Mouse (Mus musculus): Measurements from ENCODE around the gene St3gal6. TPM values are rescaled to one million over a fixed set of nuclear protein-coding genes. Genes with fewer than 3 reads are reported as not detected.

The St3gal6 gene
- total and polyA plus RNA-seq, 3 experiments = 167 to 420 (median 240) TPM

DNA sequence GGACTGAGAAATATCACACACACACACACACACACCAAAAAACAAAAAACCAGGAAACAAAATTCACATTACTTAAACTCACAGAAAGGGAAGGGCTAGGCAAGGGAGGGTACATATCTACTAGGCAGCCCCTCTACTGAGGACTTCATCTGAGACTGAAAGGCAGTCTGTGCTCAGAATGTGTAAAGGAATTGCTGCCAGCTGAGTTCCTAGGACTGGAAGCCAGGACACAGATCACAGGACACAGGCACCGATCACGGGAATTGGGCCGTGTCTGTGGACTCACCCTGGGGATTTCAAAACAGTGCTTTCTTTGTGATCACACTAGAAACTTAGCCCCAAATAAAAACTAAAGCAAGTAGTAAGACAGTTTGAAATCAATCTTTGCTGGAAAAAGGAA is 11.2 kb downstream of the St3gal6 start:
- H3K4me2 ChIP-seq (ENCODE audit: insufficient read depth, low read depth, poor library complexity, severe bottlenecking) = peak overlapping the region; percentile 96
- H3K4me1 ChIP-seq (ENCODE audit: control insufficient read depth in 1 of 2, insufficient read depth in 2 of 2) = peaks cover 13 to 82% of the 10 kb centered on the region in 2 experiments
- H3K9ac ChIP-seq (ENCODE audit: insufficient read depth, low read depth) = peak overlapping the region; percentile 92
- H3K79me2 ChIP-seq (replicated peaks; ENCODE audit: control insufficient read depth, extremely low read depth, insufficient read depth, poor library complexity, severe bottlenecking) = peaks cover 86% of the 10 kb centered on the region
- H3K27ac ChIP-seq (ENCODE audit: insufficient read depth, low read depth) = peak overlapping the region; percentile 90
- no peak overlapping the region for H3K4me3 ChIP-seq (replicated peaks in 1 of 3; ENCODE audit: low read depth in 2 of 3, low read length in 2 of 3, poor library complexity in 1 of 3)
- H3K9me3 ChIP-seq (replicated peaks; ENCODE audit: low read length) = no peaks in the 10 kb centered on the region
- dilution Hi-C loops (cut with MboI; ENCODE audit: extremely low pct_ligation_motif_present, extremely low pct_unique_long_range_greater_than_20kb, low sequenced_read_pairs) (no loop called here), in situ Hi-C loops (cut with MboI; ENCODE audit: low pct_ligation_motif_present, low pct_unique_long_range_greater_than_20kb, low sequenced_read_pairs) (loop anchor here (5.0 to 10.0 kb wide), 2 partner anchors 56 to 192 kb away; no protein-coding TSS in a partner anchor)
- H3K36me3 ChIP-seq (replicated peaks in 1 of 2; ENCODE audit: control insufficient read depth in 1 of 2, insufficient read depth in 1 of 2, low read length in 1 of 2) = peaks cover 0 to 34% of the 10 kb centered on the region in 2 experiments
- no peak for DNase-seq (ENCODE audit: extremely low read depth)
- no peaks in the 10 kb centered on the region for H3K27me3 ChIP-seq (replicated peaks)
- 0 out of 2 replicates have a peak, but pooled peaks have one; percentile 7 for TF ChIP-seq JUND (conservative IDR thresholded peaks at IDR 0.05; ENCODE audit: low read depth, low read length)
- peak; percentile 47 for TF ChIP-seq EP300 (IDR thresholded peaks at IDR 0.05; ENCODE audit: low read length)
- TF ChIP-seq ELF1 (IDR thresholded peaks at IDR 0.05; ENCODE audit: low read depth, low read length) = 0 out of 2 replicates have a peak, but pooled peaks have one; percentile 8
- TF ChIP-seq CHD1 (IDR thresholded peaks at IDR 0.05; ENCODE audit: low read depth, low read length) = 0 out of 2 replicates have a peak, but pooled peaks have one; percentile 28
- TF ChIP-seq MAZ (IDR thresholded peaks at IDR 0.05; ENCODE audit: low read depth, low read length) = 0 out of 2 replicates have a peak, but pooled peaks have one; percentile 31
- TF ChIP-seq HCFC1 (IDR thresholded peaks at IDR 0.05; ENCODE audit: low read depth, low read length) = no peak; the same call in 1 of the 2 replicates
- TF ChIP-seq GABPA (IDR thresholded peaks at IDR 0.05; ENCODE audit: insufficient replicate concordance, low read depth, low read length) = no peak

DNA sequence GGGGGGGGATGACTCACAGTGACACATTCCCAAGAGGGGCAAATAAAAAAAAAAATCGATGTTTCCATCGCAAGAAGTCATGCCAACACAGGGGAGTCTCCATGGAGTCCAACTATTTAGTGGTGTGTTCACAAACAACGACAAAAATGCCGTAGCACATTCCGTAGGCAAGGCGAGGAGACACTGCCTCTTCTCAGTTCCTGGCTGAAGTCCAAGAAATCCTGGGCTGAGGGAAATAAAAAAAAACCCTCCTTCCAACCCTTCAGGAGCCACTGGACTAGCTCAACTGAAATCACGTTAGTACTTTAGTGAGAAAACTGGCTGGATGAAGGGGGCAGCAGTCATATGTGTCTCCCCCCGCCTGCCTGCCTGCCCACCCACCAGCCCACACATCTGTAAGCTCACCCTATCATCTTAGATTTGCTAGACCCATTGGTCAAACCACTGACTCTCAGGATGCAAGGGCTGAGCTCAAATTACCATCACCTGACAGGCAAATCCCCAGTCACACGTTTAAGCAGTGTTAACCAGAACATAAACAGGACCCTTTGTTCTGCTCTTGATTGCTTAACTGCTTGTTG is 11.8 kb downstream of the St3gal6 start:
- H3K9ac ChIP-seq (ENCODE audit: insufficient read depth, low read depth) = peak overlapping the region; percentile 92
- in situ Hi-C loops (cut with MboI; ENCODE audit: low pct_ligation_motif_present, low pct_unique_long_range_greater_than_20kb, low sequenced_read_pairs) = loop anchor here (5.0 to 10.0 kb wide), 2 partner anchors 55 to 193 kb away; no protein-coding TSS in a partner anchor
- no peaks in the 10 kb centered on the region for H3K27me3 ChIP-seq (replicated peaks)
- H3K4me1 ChIP-seq (ENCODE audit: control insufficient read depth in 1 of 2, insufficient read depth in 2 of 2) = peaks cover 13 to 82% of the 10 kb centered on the region in 2 experiments
- H3K4me2 ChIP-seq (ENCODE audit: insufficient read depth, low read depth, poor library complexity, severe bottlenecking) = peak overlapping the region; percentile 96
- H3K27ac ChIP-seq (ENCODE audit: insufficient read depth, low read depth) = peak overlapping the region; percentile 77
- DNase-seq (ENCODE audit: extremely low read depth) = peak; percentile 80
- no peaks in the 10 kb centered on the region for H3K9me3 ChIP-seq (replicated peaks; ENCODE audit: low read length)
- peaks cover under 1 to 36% of the 10 kb centered on the region in 2 experiments for H3K36me3 ChIP-seq (replicated peaks in 1 of 2; ENCODE audit: control insufficient read depth in 1 of 2, insufficient read depth in 1 of 2, low read length in 1 of 2)
- dilution Hi-C loops (cut with MboI; ENCODE audit: extremely low pct_ligation_motif_present, extremely low pct_unique_long_range_greater_than_20kb, low sequenced_read_pairs) = no loop called here
- H3K4me3 ChIP-seq (replicated peaks in 1 of 3; ENCODE audit: low read depth in 2 of 3, low read length in 2 of 3, poor library complexity in 1 of 3) = no peak overlapping the region
- H3K79me2 ChIP-seq (replicated peaks; ENCODE audit: control insufficient read depth, extremely low read depth, insufficient read depth, poor library complexity, severe bottlenecking) = peaks cover 87% of the 10 kb centered on the region
- no peak for TF ChIP-seq JUND (conservative IDR thresholded peaks at IDR 0.05; ENCODE audit: low read depth, low read length)
- no peak for TF ChIP-seq MAX (IDR thresholded peaks at IDR 0.05; ENCODE audit: low read length)
- no peak for TF ChIP-seq JUN (IDR thresholded peaks at IDR 0.05; ENCODE audit: insufficient read depth, low read depth, low read length)
- TF ChIP-seq IRF4 (IDR thresholded peaks at IDR 0.05; ENCODE audit: low read depth, low read length) = no peak
- 0 out of 2 replicates have a peak, but pooled peaks have one; percentile 6 for TF ChIP-seq ELF1 (IDR thresholded peaks at IDR 0.05; ENCODE audit: low read depth, low read length)
- TF ChIP-seq ZNF384 (IDR thresholded peaks at IDR 0.05; ENCODE audit: low read depth, low read length) = peak; percentile 66
- TF ChIP-seq MAFK (IDR thresholded peaks at IDR 0.05; ENCODE audit: insufficient replicate concordance, low read length) = no peak
- no peak for TF ChIP-seq SIN3A (IDR thresholded peaks at IDR 0.05; ENCODE audit: low read length)
- TF ChIP-seq BHLHE40 (IDR thresholded peaks at IDR 0.05; ENCODE audit: low read depth, low read length) = peak; percentile 98
- no peak for TF ChIP-seq ZKSCAN1 (IDR thresholded peaks at IDR 0.05; ENCODE audit: borderline replicate concordance, low read depth, low read length)
- no peak for TF ChIP-seq MXI1 (IDR thresholded peaks at IDR 0.05; ENCODE audit: low read depth, low read length)
- no peak; the same call in 1 of the 2 replicates for TF ChIP-seq EP300 (IDR thresholded peaks at IDR 0.05; ENCODE audit: low read length)
- no peak for TF ChIP-seq NELFE (IDR thresholded peaks at IDR 0.05; ENCODE audit: low read depth, low read length)
- no peak for TF ChIP-seq MAZ (IDR thresholded peaks at IDR 0.05; ENCODE audit: low read depth, low read length)
- TF ChIP-seq GABPA (IDR thresholded peaks at IDR 0.05; ENCODE audit: insufficient replicate concordance, low read depth, low read length) = no peak
- TF ChIP-seq USF1 (IDR thresholded peaks at IDR 0.05; ENCODE audit: low read depth, low read length) = no peak
- TF ChIP-seq SMC3 (IDR thresholded peaks at IDR 0.05; ENCODE audit: low read depth, low read length) = no peak
- TF ChIP-seq PAX5 (IDR thresholded peaks at IDR 0.05; ENCODE audit: low read length) = no peak
- TF ChIP-seq CHD1 (IDR thresholded peaks at IDR 0.05; ENCODE audit: low read depth, low read length) = no peak; the same call in 1 of the 2 replicates
- TF ChIP-seq UBTF (IDR thresholded peaks at IDR 0.05; ENCODE audit: low read depth, low read length) = 0 out of 2 replicates have a peak, but pooled peaks have one; percentile 36
- no peak for TF ChIP-seq CTCF (conservative IDR thresholded peaks at IDR 0.05 in 1 of 2, IDR thresholded peaks at IDR 0.05 in 1 of 2; ENCODE audit: low read depth in 2 of 2, low read length in 2 of 2)
- TF ChIP-seq ZMIZ1 (IDR thresholded peaks at IDR 0.05; ENCODE audit: low read depth, low read length) = no peak; the same call in 1 of the 2 replicates
- TF ChIP-seq TBP (conservative IDR thresholded peaks at IDR 0.05; ENCODE audit: low read depth, low read length) = peak; percentile 65
- TF ChIP-seq POLR2A (IDR thresholded peaks at IDR 0.05; ENCODE audit: low read depth, low read length) = peak; percentile 52; the same call in 1 of the 2 replicates
- no peak for TF ChIP-seq NRF1 (IDR thresholded peaks at IDR 0.05; ENCODE audit: low read depth, low read length)
- no peak for TF ChIP-seq USF2 (conservative IDR thresholded peaks at IDR 0.05; ENCODE audit: low read depth, low read length)
- no peak; the same call in 1 of the 2 replicates for TF ChIP-seq RCOR1 (conservative IDR thresholded peaks at IDR 0.05; ENCODE audit: low read depth, low read length)
- no peak for TF ChIP-seq HCFC1 (IDR thresholded peaks at IDR 0.05; ENCODE audit: low read depth, low read length)
- TF ChIP-seq MEF2A (IDR thresholded peaks at IDR 0.05; ENCODE audit: borderline replicate concordance, low read depth, low read length) = no peak
- no peak for TF ChIP-seq ZC3H11A (IDR thresholded peaks at IDR 0.05; ENCODE audit: low read depth, low read length)

All from CH12.LX (cell line).